Mouse (Mus musculus) inflammation-experienced regulatory T-cells, adult 6 months (primary cell): ENCODE measurements around the gene Sox5. TPM values are rescaled to one million over a fixed set of nuclear protein-coding genes. Genes with fewer than 3 reads are reported as not detected.

Experiments used
- ATAC-seq: one replicate; pipeline ENCODE4 v1.8.0; 2017
- polyA plus RNA-seq, 3 experiments: library from polyadenylated mRNA; unstranded; fragments of 100-300 nt; shearing (Covaris generic); gene quantifications; one replicate each; pipeline ENCODE4 v1.2.1; 2017

The Sox5 gene
- polyA plus RNA-seq, 3 experiments from 2014 or later = 0.27 TPM; not detected in 2

- no peak for ATAC-seq
Observed at GRCm38 (mm10) chr6:144168696-144169476, 612.9 kb downstream of the Sox5 start.

GRCm38 (mm10) chr6:144167058-144167457, 614.7 kb downstream of the Sox5 start:
- ATAC-seq = no peak

GRCm38 (mm10) chr6:144166651-144167050, 615.1 kb downstream of the Sox5 start:
- no peak for ATAC-seq

- no peak for ATAC-seq
Observed at GRCm38 (mm10) chr6:144166104-144166503, 615.7 kb downstream of the Sox5 start.

- ATAC-seq = no peak
Observed at GRCm38 (mm10) chr6:144163501-144163900, 618.3 kb downstream of the Sox5 start.

- ATAC-seq = no peak
Observed at GRCm38 (mm10) chr6:144158637-144159036, 623.1 kb downstream of the Sox5 start.

GRCm38 (mm10) chr6:144154892-144155424, 626.8 kb downstream of the Sox5 start:
- ATAC-seq = no peak

GRCm38 (mm10) chr6:144151957-144152356, 629.8 kb downstream of the Sox5 start:
- ATAC-seq = no peak

- no peak for ATAC-seq
Observed at GRCm38 (mm10) chr6:144151075-144151474, 630.7 kb downstream of the Sox5 start.

GRCm38 (mm10) chr6:144137397-144137796, 644.4 kb downstream of the Sox5 start:
- ATAC-seq = no peak

GRCm38 (mm10) chr6:144136894-144137293, 644.9 kb downstream of the Sox5 start:
- ATAC-seq = no peak

- no peak for ATAC-seq
Observed at GRCm38 (mm10) chr6:144129927-144130326, 651.9 kb downstream of the Sox5 start.

GRCm38 (mm10) chr6:144119961-144120360, 661.8 kb downstream of the Sox5 start:
- no peak for ATAC-seq

- ATAC-seq = no peak
Observed at GRCm38 (mm10) chr6:144116646-144117045, 665.1 kb downstream of the Sox5 start.

GRCm38 (mm10) chr6:144111561-144111960, 670.2 kb downstream of the Sox5 start:
- ATAC-seq = no peak

GRCm38 (mm10) chr6:144106848-144107247, 674.9 kb downstream of the Sox5 start:
- ATAC-seq = no peak

GRCm38 (mm10) chr6:144105645-144106044, 676.1 kb downstream of the Sox5 start:
- no peak for ATAC-seq

GRCm38 (mm10) chr6:144103612-144104011, 678.2 kb downstream of the Sox5 start:
- no peak for ATAC-seq

- ATAC-seq = no peak
Observed at GRCm38 (mm10) chr6:144100852-144101251, 680.9 kb downstream of the Sox5 start.

GRCm38 (mm10) chr6:144098119-144098518, 683.7 kb downstream of the Sox5 start:
- no peak for ATAC-seq

- ATAC-seq = no peak
Observed at GRCm38 (mm10) chr6:144088256-144088655, 693.5 kb downstream of the Sox5 start.

- no peak for ATAC-seq
Observed at GRCm38 (mm10) chr6:144086096-144086810, 695.5 kb downstream of the Sox5 start.

GRCm38 (mm10) chr6:144082297-144082696, 699.5 kb downstream of the Sox5 start:
- ATAC-seq = no peak

GRCm38 (mm10) chr6:144077826-144078225, 704.0 kb downstream of the Sox5 start:
- no peak for ATAC-seq
